Mouse (Mus musculus) left cerebral cortex, postnatal 10 days (tissue): ENCODE measurements around the gene Ric8b. TPM values are rescaled to one million over a fixed set of nuclear protein-coding genes. Genes with fewer than 3 reads are reported as not detected.
A peak's percentile ranks its signal among the peaks of the same experiment; 100 is the strongest.

ENCODE experiments used
- DNase-seq, 2 experiments: peaks; one replicate each; pipeline ENCODE4 v3.0.0; 2021 to 2022; ENCODE audit warnings: low spot score in 2 of 2, mixed read lengths in 1 of 2; ENCODE audit errors: extremely low spot score in 1 of 2
- intact Hi-C: fragments of 180-260 bp; cut with DNase I; formaldehyde crosslinking; loops from one replicate; pipeline ENCODE4 v1.15.1; 2025
- total RNA-seq, 2 experiments: library from RNA; stranded (reverse); gene quantifications; 2 replicates each; pipeline ENCODE4 v1.2.3; 2021

Gene Ric8b
- total RNA-seq, 2 experiments from 2014 or later, result 41.5 to 44.7 TPM

GRCm38 (mm10) chr10:84908006-84908405 lies 9.4 kb upstream of the Ric8b start:
- intact Hi-C loops, result no loop called here
- DNase-seq, result no peak

- no peak for DNase-seq
- intact Hi-C loops, result no loop called here
Observed at GRCm38 (mm10) chr10:84908471-84908870, 8.9 kb upstream of the Ric8b start.

GRCm38 (mm10) chr10:84909021-84909801 lies 8.2 kb upstream of the Ric8b start:
- intact Hi-C loops, result no loop called here
- peak in 1 of 2 experiments; percentile 41 for DNase-seq

- no peak for DNase-seq
- intact Hi-C loops, result no loop called here
Observed at GRCm38 (mm10) chr10:84910194-84910593, 7.2 kb upstream of the Ric8b start.

GRCm38 (mm10) chr10:84910758-84911384 lies 6.5 kb upstream of the Ric8b start:
- no peak for DNase-seq

GRCm38 (mm10) chr10:84913148-84913547 lies 4.3 kb upstream of the Ric8b start:
- no peak for DNase-seq
- intact Hi-C loops, result no loop called here

More at GRCm38 (mm10) chr10:84910758-84911384, 6.5 kb upstream of the Ric8b start:
- intact Hi-C loops, result no loop called here

- no peak for DNase-seq
- intact Hi-C loops, result no loop called here
Observed at GRCm38 (mm10) chr10:84915476-84915875, 1.9 kb upstream of the Ric8b start.

- peak; percentile 38 to 79 for DNase-seq
- intact Hi-C loops, result no loop called here
Observed at GRCm38 (mm10) chr10:84917731-84918095, 297 bp downstream of the Ric8b start.

- intact Hi-C loops, result no loop called here
- no peak for DNase-seq
Observed at GRCm38 (mm10) chr10:84926336-84926735, 8.9 kb downstream of the Ric8b start.

- intact Hi-C loops, result no loop called here
- no peak for DNase-seq
Observed at GRCm38 (mm10) chr10:84926885-84927284, 9.5 kb downstream of the Ric8b start.

GRCm38 (mm10) chr10:84928465-84928864 lies 11.0 kb downstream of the Ric8b start:
- no peak for DNase-seq
- intact Hi-C loops, result no loop called here

GRCm38 (mm10) chr10:84935553-84936209 lies 18.3 kb downstream of the Ric8b start:
- intact Hi-C loops, result no loop called here
- DNase-seq, result no peak

- intact Hi-C loops, result no loop called here
- DNase-seq, result no peak
Observed at GRCm38 (mm10) chr10:84936832-84937515, 19.6 kb downstream of the Ric8b start.

GRCm38 (mm10) chr10:84938094-84938820 lies 20.8 kb downstream of the Ric8b start:
- DNase-seq, result no peak
- intact Hi-C loops, result no loop called here

- no peak for DNase-seq
Observed at GRCm38 (mm10) chr10:84938886-84939285, 21.5 kb downstream of the Ric8b start.

GRCm38 (mm10) chr10:84940356-84940755 lies 22.9 kb downstream of the Ric8b start:
- no peak for DNase-seq
- intact Hi-C loops, result no loop called here

More at GRCm38 (mm10) chr10:84938886-84939285, 21.5 kb downstream of the Ric8b start:
- intact Hi-C loops, result no loop called here

- no peak for DNase-seq
- intact Hi-C loops, result no loop called here
Observed at GRCm38 (mm10) chr10:84945692-84946091, 28.3 kb downstream of the Ric8b start.

- no peak for DNase-seq
- intact Hi-C loops, result no loop called here
Observed at GRCm38 (mm10) chr10:84948970-84949683, 31.7 kb downstream of the Ric8b start.
